Mouse (Mus musculus): ENCODE data around the gene Isca1. TPM values are rescaled to one million over a fixed set of nuclear protein-coding genes. Genes with fewer than 3 reads are reported as not detected.
A peak's percentile ranks its signal among the peaks of the same experiment; 100 is the strongest.

Gene Isca1
- 122 and 134 TPM in 2 replicates for polyA plus RNA-seq (2015; fragmentation: Nextera tagmentation; extraction: Ambion mirVana)

- Histone ChIP-seq H3K9ac (ENCODE audit: low read length) (peak within 1 kb of the TSS; percentile 88), H3K4me2 (ENCODE audit: low read depth, low read length) (peak within 1 kb of the TSS; percentile 90), H3K27me3 (ENCODE audit: control insufficient read depth, insufficient read depth, low read length) (no peaks in the 10 kb centered on the region), H3K9me3 (replicated peaks; ENCODE audit: control insufficient read depth, low read length) (no peaks in the 10 kb centered on the region), H3K4me1 (ENCODE audit: control insufficient read depth, insufficient read depth, low read length) (peaks cover 56% of the 10 kb centered on the region), H3K4me3 (replicated peaks; ENCODE audit: low read length) (peak within 1 kb of the TSS; percentile 84), H3K27ac (ENCODE audit: low read length) (peak within 1 kb of the TSS; percentile 99), H3K36me3 (ENCODE audit: control insufficient read depth, insufficient read depth, low read length) (no peaks in the 10 kb centered on the region)
- ATAC-seq (ENCODE audit: insufficient read depth, low FRiP score) = peak; percentile 97
- WGBS = under 1% methylated on average over 91 of the region's 91 CpGs
Observed at GRCm38 (mm10) chr13:59769296-59770163, at the start of gene Isca1. Gene Isca1 (minus strand): TSS chr13:59769810.

GRCm38 (mm10) chr13:59817352-59817751 is 47.7 kb upstream of the Isca1 start:
- H3K4me1 ChIP-seq (ENCODE audit: control insufficient read depth, insufficient read depth, low read length) = peaks cover 24% of the 10 kb centered on the region
- no peaks in the 10 kb centered on the region for H3K27me3 ChIP-seq (ENCODE audit: control insufficient read depth, insufficient read depth, low read length)
- no peak overlapping the region for H3K4me2 ChIP-seq (ENCODE audit: low read depth, low read length)
- ATAC-seq (ENCODE audit: insufficient read depth, low FRiP score) = no peak
- no peak overlapping the region for H3K27ac ChIP-seq (ENCODE audit: low read length)
- 80% methylated on average over 4 of the region's 4 CpGs for WGBS
- H3K9ac ChIP-seq (ENCODE audit: low read length) = no peak overlapping the region
- no peak overlapping the region for H3K4me3 ChIP-seq (replicated peaks; ENCODE audit: low read length)
- H3K36me3 ChIP-seq (ENCODE audit: control insufficient read depth, insufficient read depth, low read length) = peaks cover 7% of the 10 kb centered on the region
- no peaks in the 10 kb centered on the region for H3K9me3 ChIP-seq (replicated peaks; ENCODE audit: control insufficient read depth, low read length)

- Histone ChIP-seq H3K4me2 (ENCODE audit: low read depth, low read length) (no peak overlapping the region), H3K4me3 (replicated peaks; ENCODE audit: low read length) (no peak overlapping the region), H3K9me3 (replicated peaks; ENCODE audit: control insufficient read depth, low read length) (no peaks in the 10 kb centered on the region), H3K4me1 (ENCODE audit: control insufficient read depth, insufficient read depth, low read length) (0 out of 2 replicates have a peak, but pooled peaks cover 3% of the 10 kb centered on the region), H3K9ac (ENCODE audit: low read length) (no peak overlapping the region), H3K27ac (ENCODE audit: low read length) (peak overlapping the region; percentile 5; the same call in 1 of the 2 replicates), H3K27me3 (ENCODE audit: control insufficient read depth, insufficient read depth, low read length) (no peaks in the 10 kb centered on the region), H3K36me3 (ENCODE audit: control insufficient read depth, insufficient read depth, low read length) (peaks cover 25% of the 10 kb centered on the region)
- WGBS = 71% methylated on average over 6 of the region's 6 CpGs
- peak; percentile 80 for ATAC-seq (ENCODE audit: insufficient read depth, low FRiP score)
Observed at GRCm38 (mm10) chr13:59814109-59814591, 44.5 kb upstream of the Isca1 start.

GRCm38 (mm10) chr13:59811581-59811980 is 42.0 kb upstream of the Isca1 start:
- WGBS = 93% methylated on average over 3 of the region's 3 CpGs
- H3K27ac ChIP-seq (ENCODE audit: low read length) = no peak overlapping the region
- no peak overlapping the region for H3K4me3 ChIP-seq (replicated peaks; ENCODE audit: low read length)
- H3K27me3 ChIP-seq (ENCODE audit: control insufficient read depth, insufficient read depth, low read length) = no peaks in the 10 kb centered on the region
- no peaks in the 10 kb centered on the region for H3K4me1 ChIP-seq (ENCODE audit: control insufficient read depth, insufficient read depth, low read length)
- peaks cover 33% of the 10 kb centered on the region for H3K36me3 ChIP-seq (ENCODE audit: control insufficient read depth, insufficient read depth, low read length)
- ATAC-seq (ENCODE audit: insufficient read depth, low FRiP score) = no peak
- H3K9ac ChIP-seq (ENCODE audit: low read length) = no peak overlapping the region
- H3K4me2 ChIP-seq (ENCODE audit: low read depth, low read length) = no peak overlapping the region
- H3K9me3 ChIP-seq (replicated peaks; ENCODE audit: control insufficient read depth, low read length) = no peaks in the 10 kb centered on the region

- Histone ChIP-seq H3K4me2 (ENCODE audit: low read depth, low read length) (no peak overlapping the region), H3K4me3 (replicated peaks; ENCODE audit: low read length) (no peak overlapping the region), H3K9ac (ENCODE audit: low read length) (no peak overlapping the region), H3K36me3 (ENCODE audit: control insufficient read depth, insufficient read depth, low read length) (peaks cover 35% of the 10 kb centered on the region), H3K27ac (ENCODE audit: low read length) (no peak overlapping the region), H3K4me1 (ENCODE audit: control insufficient read depth, insufficient read depth, low read length) (no peaks in the 10 kb centered on the region), H3K9me3 (replicated peaks; ENCODE audit: control insufficient read depth, low read length) (no peaks in the 10 kb centered on the region), H3K27me3 (ENCODE audit: control insufficient read depth, insufficient read depth, low read length) (no peaks in the 10 kb centered on the region)
- no peak for ATAC-seq (ENCODE audit: insufficient read depth, low FRiP score)
- 85% methylated on average over 6 of the region's 6 CpGs for WGBS
Observed at GRCm38 (mm10) chr13:59801000-59801399, 31.4 kb upstream of the Isca1 start.

GRCm38 (mm10) chr13:59800077-59800476 is 30.5 kb upstream of the Isca1 start:
- Histone ChIP-seq H3K4me3 (replicated peaks; ENCODE audit: low read length) (no peak overlapping the region), H3K4me2 (ENCODE audit: low read depth, low read length) (no peak overlapping the region), H3K4me1 (ENCODE audit: control insufficient read depth, insufficient read depth, low read length) (no peaks in the 10 kb centered on the region), H3K27me3 (ENCODE audit: control insufficient read depth, insufficient read depth, low read length) (no peaks in the 10 kb centered on the region), H3K9me3 (replicated peaks; ENCODE audit: control insufficient read depth, low read length) (no peaks in the 10 kb centered on the region), H3K9ac (ENCODE audit: low read length) (no peak overlapping the region), H3K36me3 (ENCODE audit: control insufficient read depth, insufficient read depth, low read length) (peaks cover 38% of the 10 kb centered on the region), H3K27ac (ENCODE audit: low read length) (no peak overlapping the region)
- 82% methylated on average over 2 of the region's 2 CpGs for WGBS
- ATAC-seq (ENCODE audit: insufficient read depth, low FRiP score) = no peak

- Histone ChIP-seq H3K4me2 (ENCODE audit: low read depth, low read length) (no peak overlapping the region), H3K9me3 (replicated peaks; ENCODE audit: control insufficient read depth, low read length) (no peaks in the 10 kb centered on the region), H3K4me1 (ENCODE audit: control insufficient read depth, insufficient read depth, low read length) (no peaks in the 10 kb centered on the region), H3K9ac (ENCODE audit: low read length) (no peak overlapping the region), H3K4me3 (replicated peaks; ENCODE audit: low read length) (no peak overlapping the region), H3K27me3 (ENCODE audit: control insufficient read depth, insufficient read depth, low read length) (no peaks in the 10 kb centered on the region), H3K27ac (ENCODE audit: low read length) (no peak overlapping the region), H3K36me3 (ENCODE audit: control insufficient read depth, insufficient read depth, low read length) (peaks cover 34% of the 10 kb centered on the region)
- WGBS = 100% methylated on average over 1 of the region's 1 CpGs
- ATAC-seq (ENCODE audit: insufficient read depth, low FRiP score) = no peak
Observed at GRCm38 (mm10) chr13:59798306-59798705, 28.7 kb upstream of the Isca1 start.

GRCm38 (mm10) chr13:59796466-59796848 is 26.8 kb upstream of the Isca1 start:
- Histone ChIP-seq H3K27me3 (ENCODE audit: control insufficient read depth, insufficient read depth, low read length) (no peaks in the 10 kb centered on the region), H3K4me1 (ENCODE audit: control insufficient read depth, insufficient read depth, low read length) (no peaks in the 10 kb centered on the region), H3K27ac (ENCODE audit: low read length) (no peak overlapping the region), H3K9ac (ENCODE audit: low read length) (no peak overlapping the region), H3K9me3 (replicated peaks; ENCODE audit: control insufficient read depth, low read length) (no peaks in the 10 kb centered on the region), H3K4me3 (replicated peaks; ENCODE audit: low read length) (no peak overlapping the region), H3K4me2 (ENCODE audit: low read depth, low read length) (no peak overlapping the region), H3K36me3 (ENCODE audit: control insufficient read depth, insufficient read depth, low read length) (peaks cover 46% of the 10 kb centered on the region)
- no peak for ATAC-seq (ENCODE audit: insufficient read depth, low FRiP score)
- WGBS = 88% methylated on average over 9 of the region's 9 CpGs

- H3K27ac ChIP-seq (ENCODE audit: low read length) = no peak overlapping the region
- no peaks in the 10 kb centered on the region for H3K9me3 ChIP-seq (replicated peaks; ENCODE audit: control insufficient read depth, low read length)
- ATAC-seq (ENCODE audit: insufficient read depth, low FRiP score) = peak; percentile 69
- peaks cover 49% of the 10 kb centered on the region for H3K36me3 ChIP-seq (ENCODE audit: control insufficient read depth, insufficient read depth, low read length)
- no peaks in the 10 kb centered on the region for H3K27me3 ChIP-seq (ENCODE audit: control insufficient read depth, insufficient read depth, low read length)
- 89% methylated on average over 6 of the region's 6 CpGs for WGBS
- no peak overlapping the region for H3K4me3 ChIP-seq (replicated peaks; ENCODE audit: low read length)
- no peaks in the 10 kb centered on the region for H3K4me1 ChIP-seq (ENCODE audit: control insufficient read depth, insufficient read depth, low read length)
- H3K4me2 ChIP-seq (ENCODE audit: low read depth, low read length) = no peak overlapping the region
- no peak overlapping the region for H3K9ac ChIP-seq (ENCODE audit: low read length)
Observed at GRCm38 (mm10) chr13:59795807-59796465, 26.3 kb upstream of the Isca1 start.

All from stomach, embryonic 16.5 days (tissue).